Mouse (Mus musculus) liver, adult 2 months (tissue): ENCODE results near the gene Taar7b.

Experiments
- CTCF ChIP-seq: fragments of 200-500 bp; IDR thresholded peaks from 2 replicates; pipeline ENCODE4 v1.5.1; 2011; ENCODE audit warnings: low read depth, low read length, control low read depth
- POLR2A ChIP-seq: fragments of 200-500 bp; IDR thresholded peaks from 2 replicates; pipeline ENCODE4 v1.6.1; 2011; ENCODE audit warnings: low read length, control low read depth; ENCODE audit not compliant: insufficient read depth; ENCODE audit errors: extremely low read depth

GRCm38 (mm10) chr10:24037314-24037713 lies 37.6 kb downstream of the Taar7b start, which contains the start of gene Taar7e:
- TF ChIP-seq CTCF = no peak
- no peak for TF ChIP-seq POLR2A
